Mouse (Mus musculus): ENCODE measurements around the gene Zdhhc20. TPM values are rescaled to one million over a fixed set of nuclear protein-coding genes. Genes with fewer than 3 reads are reported as not detected.
"Not testable (repeated sequence)": the region's sequence is repeated elsewhere in the genome, so short reads cannot be mapped to it uniquely, and the experiment has no call there.

The Zdhhc20 gene
- polyA plus RNA-seq, 1 experiment = 26.4 TPM

DNA sequence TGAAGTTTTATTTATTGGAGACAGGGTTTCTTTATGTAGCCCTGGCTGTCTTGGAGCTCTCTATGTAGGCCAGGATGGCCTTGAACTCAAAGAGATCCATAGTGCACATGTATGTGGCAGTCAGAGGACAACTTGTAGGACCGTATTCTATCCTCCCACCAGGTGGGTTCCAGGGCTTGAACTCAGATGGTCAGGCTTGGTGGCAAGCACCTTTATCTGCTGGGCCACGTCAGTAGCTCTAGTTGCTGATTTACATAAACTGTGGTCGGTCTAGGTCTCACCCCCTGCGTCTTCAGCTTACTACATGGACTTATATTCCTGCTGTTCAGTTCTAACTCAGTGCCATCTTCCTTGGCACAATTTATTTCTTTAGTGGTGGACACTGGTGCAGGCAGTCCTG lies 21.2 kb upstream of the Zdhhc20 start:
- DNase-seq (ENCODE audit: low read depth) = no peak
- TF ChIP-seq POLR2A (IDR thresholded peaks at IDR 0.05; ENCODE audit: borderline replicate concordance, extremely low read depth, insufficient read depth, insufficient read length, poor library complexity, severe bottlenecking) (no peak), CTCF (IDR thresholded peaks at IDR 0.05; ENCODE audit: borderline replicate concordance, extremely low read depth, insufficient read depth, insufficient read length) (no peak)

DNA sequence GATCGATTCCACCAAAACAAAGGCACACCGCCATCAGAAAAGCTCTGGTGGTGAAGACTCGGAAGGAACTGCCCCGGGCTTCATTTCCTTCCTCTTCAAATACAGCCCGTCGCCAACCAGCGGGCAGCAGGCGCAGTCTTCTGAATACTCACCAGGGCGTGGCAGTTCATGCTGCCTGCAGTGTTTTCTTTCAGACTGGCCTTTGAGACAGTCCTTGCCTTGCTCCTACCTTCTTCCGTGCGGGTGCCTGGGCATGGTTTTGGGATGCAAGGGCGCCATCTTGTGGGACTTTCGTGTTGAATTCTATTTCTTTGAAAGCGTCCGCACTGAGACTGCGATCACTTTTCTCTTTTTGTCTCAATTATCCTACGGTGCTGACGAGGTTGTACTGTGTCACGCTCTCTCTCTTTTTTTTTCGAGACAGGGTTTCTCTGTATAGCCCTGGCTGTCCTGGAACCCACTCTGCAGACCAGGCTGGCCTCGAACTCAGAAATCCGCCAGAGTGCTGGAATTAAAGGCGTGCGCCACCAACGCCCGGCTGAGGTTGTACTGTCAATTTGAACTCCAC lies 20.5 kb upstream of the Zdhhc20 start:
- no peak for TF ChIP-seq POLR2A (IDR thresholded peaks at IDR 0.05; ENCODE audit: borderline replicate concordance, extremely low read depth, insufficient read depth, insufficient read length, poor library complexity, severe bottlenecking)
- peak; percentile 87 for TF ChIP-seq CTCF (IDR thresholded peaks at IDR 0.05; ENCODE audit: borderline replicate concordance, extremely low read depth, insufficient read depth, insufficient read length)
- peak; percentile 94 for DNase-seq (ENCODE audit: low read depth)

GRCm38 (mm10) chr14:57909297-57909696 lies 19.2 kb upstream of the Zdhhc20 start:
- no peak for DNase-seq (ENCODE audit: low read depth)
- no peak for TF ChIP-seq POLR2A (IDR thresholded peaks at IDR 0.05; ENCODE audit: borderline replicate concordance, extremely low read depth, insufficient read depth, insufficient read length, poor library complexity, severe bottlenecking)
- TF ChIP-seq CTCF (IDR thresholded peaks at IDR 0.05; ENCODE audit: borderline replicate concordance, extremely low read depth, insufficient read depth, insufficient read length) = no peak

- no peak for DNase-seq (ENCODE audit: low read depth)
- no peak for TF ChIP-seq CTCF (IDR thresholded peaks at IDR 0.05; ENCODE audit: borderline replicate concordance, extremely low read depth, insufficient read depth, insufficient read length)
- TF ChIP-seq POLR2A (IDR thresholded peaks at IDR 0.05; ENCODE audit: borderline replicate concordance, extremely low read depth, insufficient read depth, insufficient read length, poor library complexity, severe bottlenecking) = no peak
Measured at GRCm38 (mm10) chr14:57908431-57908830, 18.4 kb upstream of the Zdhhc20 start.

DNA sequence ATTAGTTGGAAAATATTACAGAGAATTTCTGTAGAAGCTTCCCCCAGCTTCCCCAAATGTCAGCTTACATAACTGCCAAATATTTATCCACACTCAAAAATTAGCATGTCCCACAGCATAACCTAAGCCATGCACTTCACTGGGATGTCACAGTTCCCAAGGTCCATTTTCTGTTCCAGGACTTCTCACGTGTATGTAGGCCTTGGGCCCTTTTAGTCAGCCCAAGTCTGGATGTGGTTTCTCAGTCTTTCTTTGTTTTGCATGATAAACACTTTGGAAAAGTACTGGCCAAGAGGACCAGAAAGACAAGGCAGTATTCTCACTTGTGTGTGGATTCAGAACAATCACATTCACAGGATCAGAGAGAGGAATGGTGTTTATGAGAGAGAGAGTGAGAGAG lies 11.9 kb upstream of the Zdhhc20 start:
- no peak for DNase-seq (ENCODE audit: low read depth)

DNA sequence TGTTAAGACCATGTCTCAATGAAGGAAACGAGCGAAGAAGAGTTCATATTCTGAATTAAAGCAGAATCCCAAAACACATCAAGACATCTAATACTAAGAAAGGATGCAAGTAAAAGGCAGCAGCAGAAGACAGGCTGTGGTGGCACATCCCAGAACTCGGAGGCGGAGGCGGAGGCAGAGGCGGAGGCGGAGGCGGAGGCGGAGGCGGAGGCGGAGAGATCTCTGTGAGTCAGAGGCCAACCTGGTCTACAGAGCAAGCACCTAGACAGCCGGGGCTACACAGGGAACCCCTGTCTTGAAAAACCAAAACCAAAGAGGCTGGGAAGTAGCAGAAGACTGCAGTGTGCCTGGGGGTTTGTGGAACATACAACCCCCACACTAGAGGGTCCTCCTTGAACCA lies 6.8 kb upstream of the Zdhhc20 start:
- DNase-seq (ENCODE audit: low read depth) = no peak
- no peak for TF ChIP-seq CTCF (IDR thresholded peaks at IDR 0.05; ENCODE audit: borderline replicate concordance, extremely low read depth, insufficient read depth, insufficient read length)
- TF ChIP-seq POLR2A (IDR thresholded peaks at IDR 0.05; ENCODE audit: borderline replicate concordance, extremely low read depth, insufficient read depth, insufficient read length, poor library complexity, severe bottlenecking) = no peak

More for the DNA sequence above, 11.9 kb upstream of the Zdhhc20 start:
- TF ChIP-seq CTCF (IDR thresholded peaks at IDR 0.05; ENCODE audit: borderline replicate concordance, extremely low read depth, insufficient read depth, insufficient read length) (no peak), POLR2A (IDR thresholded peaks at IDR 0.05; ENCODE audit: borderline replicate concordance, extremely low read depth, insufficient read depth, insufficient read length, poor library complexity, severe bottlenecking) (no peak)

DNA sequence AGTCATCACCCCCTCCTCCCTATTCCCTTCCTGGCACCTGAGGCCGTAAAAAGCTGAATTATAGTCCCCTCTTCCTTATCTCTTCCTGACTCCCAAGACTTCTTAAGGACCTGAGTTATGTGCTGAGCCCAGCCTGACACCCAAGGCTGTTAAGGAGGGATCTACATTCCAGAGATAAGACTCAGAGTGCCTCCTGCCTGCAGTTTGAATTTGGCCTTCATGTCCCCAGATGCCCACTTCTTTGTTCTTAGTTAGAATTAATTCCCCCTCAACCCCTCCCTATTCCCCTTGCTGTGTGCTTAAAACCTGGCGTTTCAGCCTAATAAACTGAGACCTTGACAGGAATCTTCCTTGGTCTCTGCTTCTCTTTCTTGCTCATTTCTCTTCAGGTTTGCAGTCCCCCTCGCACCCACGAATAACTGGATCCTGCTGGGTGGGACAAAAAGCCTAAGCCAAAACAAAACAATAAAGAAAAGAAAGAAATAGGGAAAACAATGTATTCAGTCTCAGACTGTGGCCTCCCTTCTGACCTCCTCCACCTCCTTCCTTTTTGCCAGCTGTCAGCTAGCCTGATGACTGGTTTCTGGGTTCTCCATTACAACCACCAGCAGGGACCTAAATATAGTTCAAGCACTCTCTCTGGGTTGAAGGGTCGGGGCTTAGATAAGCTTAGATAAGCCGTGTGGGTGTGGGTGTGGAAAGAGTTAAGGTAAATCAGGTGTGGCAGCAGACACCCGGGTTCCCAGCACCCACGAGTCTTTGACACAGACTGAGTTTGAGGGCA lies 6.2 kb upstream of the Zdhhc20 start:
- not testable (repeated sequence) for DNase-seq (ENCODE audit: low read depth)

DNA sequence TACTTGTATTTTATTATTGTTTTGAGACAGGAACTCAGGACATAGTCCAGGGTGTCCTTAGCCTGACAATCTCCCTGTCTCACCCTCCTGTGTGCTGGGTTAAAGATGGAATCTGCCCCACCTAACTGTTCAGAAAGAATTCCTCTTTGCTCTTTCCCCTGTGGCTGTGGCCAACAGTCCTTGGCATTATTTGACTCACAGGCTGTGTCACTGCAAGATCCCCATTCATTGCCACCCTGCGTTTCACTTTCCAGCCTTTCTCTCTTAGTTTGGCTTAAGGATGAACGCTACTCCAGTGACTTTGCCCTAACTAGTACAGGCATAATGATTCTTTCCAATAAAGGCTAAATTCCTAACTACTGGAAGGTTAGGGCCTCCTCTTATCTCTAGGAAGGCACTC lies 4.3 kb upstream of the Zdhhc20 start:
- DNase-seq (ENCODE audit: low read depth) = no peak
- TF ChIP-seq CTCF (IDR thresholded peaks at IDR 0.05; ENCODE audit: borderline replicate concordance, extremely low read depth, insufficient read depth, insufficient read length) (no peak), POLR2A (IDR thresholded peaks at IDR 0.05; ENCODE audit: borderline replicate concordance, extremely low read depth, insufficient read depth, insufficient read length, poor library complexity, severe bottlenecking) (no peak)

DNA sequence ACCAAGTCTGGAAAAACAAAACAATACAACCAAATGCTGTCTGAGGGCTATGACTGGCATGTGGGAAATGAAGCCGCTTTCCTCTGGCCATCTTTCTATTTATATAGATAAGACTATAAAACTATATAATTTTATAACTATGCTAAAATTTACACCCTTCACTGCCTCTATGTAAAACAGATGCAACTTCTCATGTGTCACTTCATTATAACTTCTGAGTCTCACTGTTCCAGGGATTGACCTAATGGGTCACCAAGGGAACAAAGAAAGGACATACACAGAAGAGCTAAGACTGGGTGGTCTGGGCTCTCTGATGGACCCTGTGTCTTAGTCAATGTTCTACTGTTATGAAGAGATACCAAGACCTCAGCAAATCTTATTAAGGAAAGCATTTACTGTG lies 2.9 kb upstream of the Zdhhc20 start:
- TF ChIP-seq POLR2A (IDR thresholded peaks at IDR 0.05; ENCODE audit: borderline replicate concordance, extremely low read depth, insufficient read depth, insufficient read length, poor library complexity, severe bottlenecking) (no peak), CTCF (IDR thresholded peaks at IDR 0.05; ENCODE audit: borderline replicate concordance, extremely low read depth, insufficient read depth, insufficient read length) (no peak)

GRCm38 (mm10) chr14:57889541-57890010 lies 500 bp downstream of the Zdhhc20 start:
- TF ChIP-seq CTCF (IDR thresholded peaks at IDR 0.05; ENCODE audit: borderline replicate concordance, extremely low read depth, insufficient read depth, insufficient read length) (no peak), POLR2A (IDR thresholded peaks at IDR 0.05; ENCODE audit: borderline replicate concordance, extremely low read depth, insufficient read depth, insufficient read length, poor library complexity, severe bottlenecking) (no peak)
- peak; percentile 76 for DNase-seq (ENCODE audit: low read depth)

More for the DNA sequence above, 2.9 kb upstream of the Zdhhc20 start:
- no peak for DNase-seq (ENCODE audit: low read depth)

- TF ChIP-seq POLR2A (IDR thresholded peaks at IDR 0.05; ENCODE audit: borderline replicate concordance, extremely low read depth, insufficient read depth, insufficient read length, poor library complexity, severe bottlenecking) = no peak
- no peak for TF ChIP-seq CTCF (IDR thresholded peaks at IDR 0.05; ENCODE audit: borderline replicate concordance, extremely low read depth, insufficient read depth, insufficient read length)
- DNase-seq (ENCODE audit: low read depth) = no peak
Measured at GRCm38 (mm10) chr14:57887171-57887570, 2.9 kb downstream of the Zdhhc20 start.

DNA sequence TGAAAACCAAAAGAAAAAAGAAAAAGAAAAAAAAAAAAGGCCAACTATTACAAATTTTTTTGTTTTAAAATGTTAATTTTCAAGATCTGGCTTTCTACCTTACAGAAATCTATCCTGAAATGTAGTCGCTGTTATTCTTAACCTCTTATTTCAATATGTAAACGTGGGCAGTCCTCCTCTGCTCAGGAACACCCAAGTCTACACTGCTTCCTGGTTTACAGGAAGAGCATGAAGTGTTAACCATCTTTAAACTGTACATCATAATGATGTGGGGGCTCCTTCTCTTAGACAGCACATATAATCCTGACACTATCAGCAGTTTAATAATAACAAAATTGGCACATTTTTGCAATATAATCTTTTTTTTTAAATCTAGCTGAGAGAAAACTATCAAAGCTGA lies 4.0 kb downstream of the Zdhhc20 start:
- TF ChIP-seq CTCF (IDR thresholded peaks at IDR 0.05; ENCODE audit: borderline replicate concordance, extremely low read depth, insufficient read depth, insufficient read length) (no peak), POLR2A (IDR thresholded peaks at IDR 0.05; ENCODE audit: borderline replicate concordance, extremely low read depth, insufficient read depth, insufficient read length, poor library complexity, severe bottlenecking) (no peak)
- no peak for DNase-seq (ENCODE audit: low read depth)
